Mouse (Mus musculus) lung, adult 2 months (tissue): ENCODE results near the gene Mlh3.

ENCODE experiments used
- CTCF ChIP-seq: fragments of 200-500 bp; IDR thresholded peaks from 2 replicates; pipeline ENCODE4 v1.5.1; 2011; ENCODE audit warnings: mild to moderate bottlenecking, low read length, control low read depth; ENCODE audit not compliant: insufficient read depth
- POLR2A ChIP-seq: fragments of 200-500 bp; IDR thresholded peaks from 2 replicates; pipeline ENCODE4 v1.6.1; 2011; ENCODE audit warnings: low read depth, mild to moderate bottlenecking, control low read depth, low read length, borderline replicate concordance; ENCODE audit errors: extremely low read depth

DNA sequence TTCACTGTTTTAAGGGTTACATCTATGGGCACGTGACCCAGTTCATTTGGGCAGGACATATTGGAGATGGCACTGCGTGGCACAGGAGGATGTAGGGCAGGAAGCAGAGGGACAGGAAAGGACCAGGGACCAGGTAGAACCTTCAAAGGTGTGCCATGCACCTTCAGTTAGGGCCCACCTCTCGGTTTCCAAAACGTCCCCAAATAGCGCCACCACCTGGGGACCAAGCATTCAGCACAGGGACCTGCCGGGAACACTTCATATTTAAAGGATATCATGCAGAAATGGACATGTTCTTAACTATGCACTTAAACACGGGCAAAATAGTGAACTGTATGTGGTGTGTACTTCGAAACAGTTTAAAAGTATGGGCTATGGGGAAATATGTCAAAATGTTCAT, 66.3 kb downstream of the Mlh3 start:
- TF ChIP-seq POLR2A = no peak
- 0 out of 2 replicates have a peak, but pooled peaks have one; percentile 6 for TF ChIP-seq CTCF
